Comparison of ENCODE assay signal across 12 mouse cellular contexts in genomic region chr5:141368567-141368966, GRCm38 (mm10).
DNase-seq lines count a peak whose midpoint lies in the region.
"Had no signal": no experiment of that assay in that cellular context is flagged by ENCODE, and none has a peak within 500 bp of the region (broad histone marks: within the 10 kb centered on the region; RNA-seq: fewer than 3 reads in every experiment).

No protein-coding gene starts in this region.

- peak; percentile 67 for DNase-seq in adrenal gland, adult 2 months
- no peak for DNase-seq in adrenal gland, adult 18-20 months (ENCODE audit: low spot score in 2 of 2)
- DNase-seq in kidney, postnatal 10 days, result peak; percentile 38
- DNase-seq in kidney, adult 18-20 months, result no peak
- DNase-seq in adrenal gland, postnatal 36 days, result peak; percentile 58 to 64
- peak; percentile 31 for DNase-seq in lung, postnatal 14 days
- no peak for DNase-seq in spleen, adult 12 weeks (ENCODE audit: low spot score)
- DNase-seq in layer of hippocampus, postnatal 36 days, result no peak
- DNase-seq: cerebellum, adult 8-10 months; heart, adult 2 months; right cerebral cortex, adult 18-20 months; thymus, postnatal 4 days had no signal

Comparison
In these comparisons a context has a peak if more than half of its experiments do, and no peak if none do; other contexts are left out.
1. DNase-seq: peak in adrenal gland, adult 2 months (single experiment), kidney, postnatal 10 days (single experiment), adrenal gland, postnatal 36 days (2 of 2) and lung, postnatal 14 days (single experiment); none in adrenal gland, adult 18-20 months (0 of 2), kidney, adult 18-20 months (single experiment), spleen, adult 12 weeks (single experiment) and layer of hippocampus, postnatal 36 days (0 of 2).